Mouse (Mus musculus): ENCODE data around the gene Slc12a8. TPM values are rescaled to one million over a fixed set of nuclear protein-coding genes. Genes with fewer than 3 reads are reported as not detected.

The Slc12a8 gene
- total and polyA plus RNA-seq, 3 experiments = 12.2 to 17.4 (median 16.5) TPM

GRCm38 (mm10) chr16:33696811-33697575 is 179.9 kb downstream of the Slc12a8 start:
- DNase-seq (ENCODE audit: extremely low read depth) = no peak
- H3K9me3 ChIP-seq (replicated peaks; ENCODE audit: low read length) = no peaks in the 10 kb centered on the region
- no peaks in the 10 kb centered on the region for H3K27me3 ChIP-seq (replicated peaks)
- peaks cover 44 to 90% of the 10 kb centered on the region in 2 experiments for H3K36me3 ChIP-seq (replicated peaks in 1 of 2; ENCODE audit: control insufficient read depth in 1 of 2, insufficient read depth in 1 of 2, low read length in 1 of 2)
- peak overlapping the region in 2 of 3 experiments; percentile 10 for H3K4me3 ChIP-seq (replicated peaks in 1 of 3; ENCODE audit: low read depth in 2 of 3, low read length in 2 of 3, poor library complexity in 1 of 3)
- H3K79me2 ChIP-seq (replicated peaks; ENCODE audit: control insufficient read depth, extremely low read depth, insufficient read depth, poor library complexity, severe bottlenecking) = peaks cover 91% of the 10 kb centered on the region
- H3K4me2 ChIP-seq (ENCODE audit: insufficient read depth, low read depth, poor library complexity, severe bottlenecking) = peak overlapping the region; percentile 95
- H3K27ac ChIP-seq (ENCODE audit: insufficient read depth, low read depth) = peak overlapping the region; percentile 94
- peaks cover 65 to 100% of the 10 kb centered on the region in 2 experiments for H3K4me1 ChIP-seq (ENCODE audit: control insufficient read depth in 1 of 2, insufficient read depth in 2 of 2)
- TF ChIP-seq BHLHE40 (IDR thresholded peaks at IDR 0.05; ENCODE audit: low read depth, low read length) = peak; percentile 90
- 0 out of 2 replicates have a peak, but pooled peaks have one; percentile 6 for TF ChIP-seq ZMIZ1 (IDR thresholded peaks at IDR 0.05; ENCODE audit: low read depth, low read length)
- TF ChIP-seq POLR2A (IDR thresholded peaks at IDR 0.05; ENCODE audit: low read depth, low read length) = peak; percentile 29; the same call in 1 of the 2 replicates
- 0 out of 2 replicates have a peak, but pooled peaks have one; percentile 7 for TF ChIP-seq MXI1 (IDR thresholded peaks at IDR 0.05; ENCODE audit: low read depth, low read length)
- TF ChIP-seq MAX (IDR thresholded peaks at IDR 0.05; ENCODE audit: low read length) = peak; percentile 65; the same call in 1 of the 2 replicates
- no peak for TF ChIP-seq TBP (conservative IDR thresholded peaks at IDR 0.05; ENCODE audit: low read depth, low read length)
- no peak for TF ChIP-seq POLR2AphosphoS2 (IDR thresholded peaks at IDR 0.05; ENCODE audit: low read depth, low read length)
- in situ Hi-C loops (cut with MboI; ENCODE audit: low pct_ligation_motif_present, low pct_unique_long_range_greater_than_20kb, low sequenced_read_pairs) (no loop called here), dilution Hi-C loops (cut with MboI; ENCODE audit: extremely low pct_ligation_motif_present, extremely low pct_unique_long_range_greater_than_20kb, low sequenced_read_pairs) (no loop called here)
- H3K9ac ChIP-seq (ENCODE audit: insufficient read depth, low read depth) = peak overlapping the region; percentile 63

DNA sequence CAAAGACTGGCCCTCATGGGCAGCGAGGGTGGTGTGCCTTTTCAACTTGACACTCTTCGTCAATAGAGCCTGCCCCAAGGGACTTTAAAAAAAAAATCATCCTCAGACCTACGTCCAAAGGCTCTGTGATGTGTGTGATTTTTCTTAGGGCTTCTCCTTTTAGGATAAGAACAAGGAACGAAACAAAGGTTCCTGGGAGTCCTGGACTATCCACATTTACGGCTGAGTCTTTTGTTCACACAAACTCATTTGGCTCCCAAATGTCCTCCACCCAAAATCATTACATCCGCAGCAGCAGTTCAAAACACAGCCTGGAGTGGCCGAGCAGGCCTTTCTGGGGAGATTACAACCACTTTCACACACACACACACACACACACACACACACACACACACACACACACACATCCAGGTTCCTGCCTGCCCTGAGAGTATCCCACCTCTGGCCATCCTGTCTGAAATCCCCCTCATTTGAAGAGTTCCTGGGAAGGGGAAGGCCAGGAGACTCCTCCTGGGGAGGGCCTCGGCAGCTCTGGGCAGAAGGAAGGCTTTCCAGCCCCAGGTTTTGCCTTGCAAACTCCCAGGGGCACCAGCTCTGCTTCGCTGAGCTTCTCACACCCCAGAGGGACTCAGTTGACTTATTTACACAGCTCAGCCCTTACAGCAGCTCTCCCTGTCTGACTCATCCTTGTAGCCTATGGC is 180.6 kb downstream of the Slc12a8 start:
- peak; percentile 88 for DNase-seq (ENCODE audit: extremely low read depth)
- peak overlapping the region in 2 of 3 experiments; percentile 13 to 24 for H3K4me3 ChIP-seq (replicated peaks in 1 of 3; ENCODE audit: low read depth in 2 of 3, low read length in 2 of 3, poor library complexity in 1 of 3)
- peak overlapping the region; percentile 63 for H3K9ac ChIP-seq (ENCODE audit: insufficient read depth, low read depth)
- no peaks in the 10 kb centered on the region for H3K9me3 ChIP-seq (replicated peaks; ENCODE audit: low read length)
- H3K79me2 ChIP-seq (replicated peaks; ENCODE audit: control insufficient read depth, extremely low read depth, insufficient read depth, poor library complexity, severe bottlenecking) = peaks cover 91% of the 10 kb centered on the region
- H3K4me1 ChIP-seq (ENCODE audit: control insufficient read depth in 1 of 2, insufficient read depth in 2 of 2) = peaks cover 59 to 96% of the 10 kb centered on the region in 2 experiments
- H3K27me3 ChIP-seq (replicated peaks) = no peaks in the 10 kb centered on the region
- in situ Hi-C loops (cut with MboI; ENCODE audit: low pct_ligation_motif_present, low pct_unique_long_range_greater_than_20kb, low sequenced_read_pairs) (no loop called here), dilution Hi-C loops (cut with MboI; ENCODE audit: extremely low pct_ligation_motif_present, extremely low pct_unique_long_range_greater_than_20kb, low sequenced_read_pairs) (no loop called here)
- peak overlapping the region; percentile 95 for H3K4me2 ChIP-seq (ENCODE audit: insufficient read depth, low read depth, poor library complexity, severe bottlenecking)
- peaks cover 37 to 85% of the 10 kb centered on the region in 2 experiments for H3K36me3 ChIP-seq (replicated peaks in 1 of 2; ENCODE audit: control insufficient read depth in 1 of 2, insufficient read depth in 1 of 2, low read length in 1 of 2)
- H3K27ac ChIP-seq (ENCODE audit: insufficient read depth, low read depth) = peak overlapping the region; percentile 94
- TF ChIP-seq BHLHE40 (IDR thresholded peaks at IDR 0.05; ENCODE audit: low read depth, low read length) = peak; percentile 84
- TF ChIP-seq IRF4 (IDR thresholded peaks at IDR 0.05; ENCODE audit: low read depth, low read length) = peak; percentile 94
- peak; percentile 37; the same call in 1 of the 2 replicates for TF ChIP-seq HCFC1 (IDR thresholded peaks at IDR 0.05; ENCODE audit: low read depth, low read length)
- TF ChIP-seq USF1 (IDR thresholded peaks at IDR 0.05; ENCODE audit: low read depth, low read length) = no peak
- no peak for TF ChIP-seq ZKSCAN1 (IDR thresholded peaks at IDR 0.05; ENCODE audit: borderline replicate concordance, low read depth, low read length)
- TF ChIP-seq TCF12 (IDR thresholded peaks at IDR 0.05; ENCODE audit: low read depth, low read length) = peak; percentile 79
- TF ChIP-seq PAX5 (IDR thresholded peaks at IDR 0.05; ENCODE audit: low read length) = no peak
- TF ChIP-seq JUN (IDR thresholded peaks at IDR 0.05; ENCODE audit: insufficient read depth, low read depth, low read length) = peak; percentile 63; the same call in 1 of the 2 replicates
- TF ChIP-seq E2F4 (IDR thresholded peaks at IDR 0.05; ENCODE audit: insufficient replicate concordance, low read depth, low read length) = no peak
- TF ChIP-seq NELFE (IDR thresholded peaks at IDR 0.05; ENCODE audit: low read depth, low read length) = peak; percentile 41
- peak; percentile 33; the same call in 1 of the 2 replicates for TF ChIP-seq ZMIZ1 (IDR thresholded peaks at IDR 0.05; ENCODE audit: low read depth, low read length)
- TF ChIP-seq EP300 (IDR thresholded peaks at IDR 0.05; ENCODE audit: low read length) = peak; percentile 86
- TF ChIP-seq POLR2AphosphoS2 (IDR thresholded peaks at IDR 0.05; ENCODE audit: low read depth, low read length) = no peak
- TF ChIP-seq RAD21 (IDR thresholded peaks at IDR 0.05; ENCODE audit: low read depth, low read length) = no peak; the same call in none of the 2 replicates
- no peak for TF ChIP-seq RCOR1 (conservative IDR thresholded peaks at IDR 0.05; ENCODE audit: low read depth, low read length)
- peak; percentile 95 for TF ChIP-seq MEF2A (IDR thresholded peaks at IDR 0.05; ENCODE audit: borderline replicate concordance, low read depth, low read length)
- peak; percentile 62 for TF ChIP-seq UBTF (IDR thresholded peaks at IDR 0.05; ENCODE audit: low read depth, low read length)
- TF ChIP-seq MAFK (IDR thresholded peaks at IDR 0.05; ENCODE audit: insufficient replicate concordance, low read length) = peak; percentile 77
- 0 out of 2 replicates have a peak, but pooled peaks have one; percentile 44 for TF ChIP-seq POLR2A (IDR thresholded peaks at IDR 0.05; ENCODE audit: low read depth, low read length)
- no peak for TF ChIP-seq USF2 (conservative IDR thresholded peaks at IDR 0.05; ENCODE audit: low read depth, low read length)
- peak; percentile 89 for TF ChIP-seq JUND (conservative IDR thresholded peaks at IDR 0.05; ENCODE audit: low read depth, low read length)
- peak; percentile 47; the same call in 1 of the 2 replicates for TF ChIP-seq MXI1 (IDR thresholded peaks at IDR 0.05; ENCODE audit: low read depth, low read length)
- 0 out of 2 replicates have a peak, but pooled peaks have one; percentile 2 for TF ChIP-seq ELF1 (IDR thresholded peaks at IDR 0.05; ENCODE audit: low read depth, low read length)
- TF ChIP-seq KAT2A (IDR thresholded peaks at IDR 0.05; ENCODE audit: insufficient replicate concordance, low read length) = 0 out of 2 replicates have a peak, but pooled peaks have one; percentile 25
- peak; percentile 83 for TF ChIP-seq SIN3A (IDR thresholded peaks at IDR 0.05; ENCODE audit: low read length)
